Mouse (Mus musculus): Measurements from ENCODE around the gene Icam2.

DNA sequence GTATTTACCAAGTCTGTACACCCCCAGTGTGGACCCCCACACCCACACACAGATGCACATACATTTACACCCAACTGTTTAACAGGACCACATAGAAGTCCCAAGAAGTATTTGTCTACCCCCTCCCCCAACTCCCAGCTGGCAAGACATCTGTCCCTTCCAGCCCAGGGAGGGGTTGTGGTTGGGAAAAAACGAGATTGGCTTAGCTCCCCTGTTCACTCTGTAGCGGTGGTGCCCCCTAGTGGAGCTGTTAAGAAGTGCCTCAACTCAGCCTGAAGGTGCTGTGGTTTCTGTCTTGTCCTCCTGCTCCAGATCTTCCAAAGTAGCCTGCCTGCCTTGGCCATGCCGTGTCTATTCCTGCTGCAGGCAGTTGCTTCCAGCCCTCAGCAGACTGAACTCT, 21.6 kb downstream of the Icam2 start:
- TF ChIP-seq EP300 (IDR thresholded peaks at IDR 0.05; ENCODE audit: low read depth) = no peak
- peak; percentile 95 for TF ChIP-seq CTCF (IDR thresholded peaks at IDR 0.05; ENCODE audit: low read depth)
